Mouse (Mus musculus): Measurements from ENCODE around the gene Gm4553.
"Not testable (repeated sequence)": the region's sequence is repeated elsewhere in the genome, so short reads cannot be mapped to it uniquely, and the experiment has no call there.

Gm4553 gene

GRCm38 (mm10) chr7:142134206-142134995 is 31.1 kb downstream of the Gm4553 start:
- DNase-seq: no peak

GRCm38 (mm10) chr7:142128843-142129242 is 36.7 kb downstream of the Gm4553 start:
- DNase-seq: no peak

- DNase-seq: not testable (repeated sequence)
These were observed 44.9 kb downstream of the Gm4553 start, which contains the start of gene Gm45618 for GRCm38 (mm10) chr7:142120629-142121028. Gm45618 (minus strand) TSS chr7:142120729.

- no peak for DNase-seq
These were observed 45.9 kb downstream of the Gm4553 start for GRCm38 (mm10) chr7:142119632-142120031.
